Mouse (Mus musculus): ENCODE data around the gene Gm20388. TPM values are rescaled to one million over a fixed set of nuclear protein-coding genes. Genes with fewer than 3 reads are reported as not detected.

Gm20388 gene
- total RNA-seq, 1 experiment = 27.0 TPM

DNA sequence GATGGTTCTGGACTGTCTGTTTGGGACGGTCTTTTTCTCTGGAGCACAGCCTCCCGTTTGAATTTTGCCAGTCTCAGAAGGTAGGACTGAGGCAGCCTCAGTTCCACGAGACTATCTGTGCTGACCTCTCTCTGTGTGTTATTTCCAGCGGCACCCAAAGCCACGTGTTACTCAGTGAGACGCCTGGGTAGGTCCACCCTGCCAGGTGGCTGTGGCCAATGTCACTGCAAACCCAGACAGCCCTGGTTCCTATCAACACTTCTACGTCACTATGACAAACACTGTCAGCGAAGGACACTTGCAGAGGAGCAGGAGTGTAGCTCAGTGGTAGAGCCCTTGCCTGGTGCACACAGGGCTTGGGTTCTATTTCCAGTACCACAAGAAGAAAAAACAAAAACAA is 3381.1 kb downstream of the Gm20388 start:
- Histone ChIP-seq H3K4me1 (ENCODE audit: control insufficient read depth in 2 of 2, insufficient read depth in 2 of 2, low read length in 2 of 2, poor library complexity in 1 of 2) (no peaks in the 10 kb centered on the region), H3K4me3 (ENCODE audit: insufficient read depth in 1 of 2, low read depth in 1 of 2, low read length in 2 of 2, poor library complexity in 1 of 2, severe bottlenecking in 1 of 2) (no peak overlapping the region), H3K9ac (ENCODE audit: insufficient read depth, low read depth, low read length, poor library complexity, severe bottlenecking) (no peak overlapping the region), H3K36me3 (ENCODE audit: control insufficient read depth, insufficient read depth, low read length, poor library complexity, severe bottlenecking) (peaks cover 26% of the 10 kb centered on the region), H3K9me3 (ENCODE audit: control insufficient read depth, insufficient read depth, low read depth, low read length) (no peaks in the 10 kb centered on the region), H3K27ac (ENCODE audit: insufficient read depth, low read depth, low read length, poor library complexity, severe bottlenecking) (no peak overlapping the region)
- no peak for DNase-seq (ENCODE audit: low read depth, low spot score)
- in situ Hi-C loops (cut with MboI; ENCODE audit: low sequenced_read_pairs in 2 of 2, unreplicated experiment in 2 of 2) = no loop called here
- TF ChIP-seq ZNF384 (IDR thresholded peaks at IDR 0.05; ENCODE audit: low read depth, low read length) = no peak
- TF ChIP-seq CHD2 (IDR thresholded peaks at IDR 0.05; ENCODE audit: low read depth, low read length) = no peak
- no peak for TF ChIP-seq MAFK (IDR thresholded peaks at IDR 0.05; ENCODE audit: insufficient read depth, low read depth, low read length)
- no peak for TF ChIP-seq HCFC1 (IDR thresholded peaks at IDR 0.05; ENCODE audit: borderline replicate concordance, insufficient read depth, low read length)
- TF ChIP-seq ZC3H11A (IDR thresholded peaks at IDR 0.05; ENCODE audit: borderline replicate concordance, low read depth, low read length) = no peak

DNA sequence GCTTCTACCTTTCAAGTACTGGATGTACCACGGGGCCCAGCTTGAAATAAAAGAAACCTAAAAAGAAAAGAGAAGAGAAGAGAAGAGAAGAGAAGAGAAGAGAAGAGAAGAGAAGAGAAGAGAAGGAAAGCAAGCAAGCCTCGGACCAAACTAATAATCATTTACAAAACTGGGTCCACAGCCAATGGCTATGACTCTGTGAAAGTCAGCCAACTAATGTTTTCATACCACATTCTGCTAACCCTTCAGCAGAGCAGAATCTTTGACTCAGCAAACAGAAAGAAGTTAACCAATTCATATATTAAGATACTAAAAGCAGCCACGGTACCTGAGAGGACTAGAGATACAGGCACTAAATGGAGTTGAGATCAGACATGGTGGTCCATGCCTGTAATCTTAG is 3381.6 kb downstream of the Gm20388 start:
- in situ Hi-C loops (cut with MboI; ENCODE audit: low sequenced_read_pairs in 2 of 2, unreplicated experiment in 2 of 2) = no loop called here
- H3K9ac ChIP-seq (ENCODE audit: insufficient read depth, low read depth, low read length, poor library complexity, severe bottlenecking) = no peak overlapping the region
- H3K36me3 ChIP-seq (ENCODE audit: control insufficient read depth, insufficient read depth, low read length, poor library complexity, severe bottlenecking) = peaks cover 26% of the 10 kb centered on the region
- DNase-seq (ENCODE audit: low read depth, low spot score) = no peak
- no peak overlapping the region for H3K27ac ChIP-seq (ENCODE audit: insufficient read depth, low read depth, low read length, poor library complexity, severe bottlenecking)
- TF ChIP-seq ZNF384 (IDR thresholded peaks at IDR 0.05; ENCODE audit: low read depth, low read length) = no peak
- no peak for TF ChIP-seq CHD2 (IDR thresholded peaks at IDR 0.05; ENCODE audit: low read depth, low read length)
- no peak for TF ChIP-seq ZC3H11A (IDR thresholded peaks at IDR 0.05; ENCODE audit: borderline replicate concordance, low read depth, low read length)
- TF ChIP-seq MAFK (IDR thresholded peaks at IDR 0.05; ENCODE audit: insufficient read depth, low read depth, low read length) = no peak
- no peak for TF ChIP-seq HCFC1 (IDR thresholded peaks at IDR 0.05; ENCODE audit: borderline replicate concordance, insufficient read depth, low read length)
- no peaks in the 10 kb centered on the region for H3K9me3 ChIP-seq (ENCODE audit: control insufficient read depth, insufficient read depth, low read depth, low read length)
- no peak overlapping the region for H3K4me3 ChIP-seq (ENCODE audit: insufficient read depth in 1 of 2, low read depth in 1 of 2, low read length in 2 of 2, poor library complexity in 1 of 2, severe bottlenecking in 1 of 2)
- H3K4me1 ChIP-seq (ENCODE audit: control insufficient read depth in 2 of 2, insufficient read depth in 2 of 2, low read length in 2 of 2, poor library complexity in 1 of 2) = no peaks in the 10 kb centered on the region

DNA sequence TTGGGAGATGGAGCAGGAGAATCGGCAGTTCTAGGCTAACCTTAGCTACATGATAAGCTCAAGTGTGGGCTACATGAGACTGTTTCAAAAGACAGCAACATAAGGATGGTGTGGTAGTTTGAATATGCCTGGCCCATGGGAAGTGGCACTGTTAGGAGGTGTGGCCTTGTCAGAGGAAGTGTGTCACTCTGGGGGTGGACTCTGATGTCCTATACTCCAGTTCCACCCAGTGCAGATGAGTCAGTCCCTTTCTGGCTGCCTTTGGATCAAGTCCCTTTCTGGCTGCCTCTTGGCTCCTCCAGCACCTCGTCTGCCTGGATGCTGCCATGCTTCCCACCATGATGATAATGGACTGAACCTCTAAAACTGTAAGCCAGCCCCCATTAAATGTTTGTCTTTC is 3382.1 kb downstream of the Gm20388 start:
- H3K36me3 ChIP-seq (ENCODE audit: control insufficient read depth, insufficient read depth, low read length, poor library complexity, severe bottlenecking) = peaks cover 28% of the 10 kb centered on the region
- no peaks in the 10 kb centered on the region for H3K4me1 ChIP-seq (ENCODE audit: control insufficient read depth in 2 of 2, insufficient read depth in 2 of 2, low read length in 2 of 2, poor library complexity in 1 of 2)
- no peak for DNase-seq (ENCODE audit: low read depth, low spot score)
- H3K27ac ChIP-seq (ENCODE audit: insufficient read depth, low read depth, low read length, poor library complexity, severe bottlenecking) = no peak overlapping the region
- in situ Hi-C loops (cut with MboI; ENCODE audit: low sequenced_read_pairs in 2 of 2, unreplicated experiment in 2 of 2) = no loop called here
- H3K9me3 ChIP-seq (ENCODE audit: control insufficient read depth, insufficient read depth, low read depth, low read length) = no peaks in the 10 kb centered on the region
- no peak overlapping the region for H3K4me3 ChIP-seq (ENCODE audit: insufficient read depth in 1 of 2, low read depth in 1 of 2, low read length in 2 of 2, poor library complexity in 1 of 2, severe bottlenecking in 1 of 2)
- TF ChIP-seq MAFK (IDR thresholded peaks at IDR 0.05; ENCODE audit: insufficient read depth, low read depth, low read length) = no peak
- no peak for TF ChIP-seq HCFC1 (IDR thresholded peaks at IDR 0.05; ENCODE audit: borderline replicate concordance, insufficient read depth, low read length)
- no peak for TF ChIP-seq CHD2 (IDR thresholded peaks at IDR 0.05; ENCODE audit: low read depth, low read length)
- no peak for TF ChIP-seq ZNF384 (IDR thresholded peaks at IDR 0.05; ENCODE audit: low read depth, low read length)
- no peak for TF ChIP-seq ZC3H11A (IDR thresholded peaks at IDR 0.05; ENCODE audit: borderline replicate concordance, low read depth, low read length)
- no peak overlapping the region for H3K9ac ChIP-seq (ENCODE audit: insufficient read depth, low read depth, low read length, poor library complexity, severe bottlenecking)

DNA sequence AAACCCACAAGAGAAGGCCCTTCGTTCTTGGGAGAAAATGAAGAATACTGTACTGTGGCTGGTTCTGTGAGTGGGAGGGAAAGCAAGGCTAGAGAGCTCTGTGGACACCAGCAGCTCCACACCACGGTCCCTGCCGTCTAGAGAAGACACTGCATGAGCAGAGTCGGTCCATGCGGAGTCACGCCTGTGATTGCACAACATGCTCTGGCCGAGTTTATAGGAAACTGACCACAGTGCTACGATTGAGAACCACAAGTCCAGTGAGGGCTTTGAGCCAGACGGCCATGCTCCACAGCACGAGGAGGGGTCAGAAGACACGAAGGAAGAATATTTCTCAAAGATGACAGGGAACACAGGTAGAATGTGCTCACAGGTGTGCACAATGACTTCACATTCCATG is 3387.7 kb downstream of the Gm20388 start:
- no peak for DNase-seq (ENCODE audit: low read depth, low spot score)
- in situ Hi-C loops (cut with MboI; ENCODE audit: low sequenced_read_pairs in 2 of 2, unreplicated experiment in 2 of 2) = no loop called here
- peaks cover 22% of the 10 kb centered on the region; the same call in 1 of the 2 replicates for H3K36me3 ChIP-seq (ENCODE audit: control insufficient read depth, insufficient read depth, low read length, poor library complexity, severe bottlenecking)

DNA sequence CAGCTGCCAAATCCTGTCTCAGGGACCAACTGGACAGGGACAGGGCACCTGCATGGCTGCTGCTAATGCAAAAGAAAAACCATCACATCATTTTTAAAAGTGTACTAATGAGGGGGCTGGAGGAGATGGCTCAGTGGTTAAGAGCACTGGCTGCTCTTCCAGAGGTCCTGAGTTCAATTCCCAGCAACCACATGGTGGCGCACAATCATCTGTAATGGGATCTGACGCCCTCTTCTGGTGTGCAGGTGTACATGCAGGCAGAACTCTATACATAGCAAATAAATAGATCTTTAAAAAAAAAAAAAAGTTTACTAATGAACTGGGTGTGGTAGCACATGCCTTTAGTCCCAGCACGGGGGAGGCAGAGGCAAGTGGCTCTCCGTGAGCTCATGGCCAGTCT is 3398.1 kb downstream of the Gm20388 start:
- H3K9ac ChIP-seq (ENCODE audit: insufficient read depth, low read depth, low read length, poor library complexity, severe bottlenecking) = no peak overlapping the region
- in situ Hi-C loops (cut with MboI; ENCODE audit: low sequenced_read_pairs in 2 of 2, unreplicated experiment in 2 of 2) = no loop called here
- no peak overlapping the region for H3K27ac ChIP-seq (ENCODE audit: insufficient read depth, low read depth, low read length, poor library complexity, severe bottlenecking)
- H3K4me1 ChIP-seq (ENCODE audit: control insufficient read depth in 2 of 2, insufficient read depth in 2 of 2, low read length in 2 of 2, poor library complexity in 1 of 2) = no peaks in the 10 kb centered on the region
- H3K9me3 ChIP-seq (ENCODE audit: control insufficient read depth, insufficient read depth, low read depth, low read length) = no peaks in the 10 kb centered on the region
- DNase-seq (ENCODE audit: low read depth, low spot score) = no peak
- H3K4me3 ChIP-seq (ENCODE audit: insufficient read depth in 1 of 2, low read depth in 1 of 2, low read length in 2 of 2, poor library complexity in 1 of 2, severe bottlenecking in 1 of 2) = no peak overlapping the region
- TF ChIP-seq MAFK (IDR thresholded peaks at IDR 0.05; ENCODE audit: insufficient read depth, low read depth, low read length) = no peak
- TF ChIP-seq CHD2 (IDR thresholded peaks at IDR 0.05; ENCODE audit: low read depth, low read length) = no peak
- no peak for TF ChIP-seq HCFC1 (IDR thresholded peaks at IDR 0.05; ENCODE audit: borderline replicate concordance, insufficient read depth, low read length)
- TF ChIP-seq ZNF384 (IDR thresholded peaks at IDR 0.05; ENCODE audit: low read depth, low read length) = no peak
- no peak for TF ChIP-seq ZC3H11A (IDR thresholded peaks at IDR 0.05; ENCODE audit: borderline replicate concordance, low read depth, low read length)
- peaks cover 22% of the 10 kb centered on the region for H3K36me3 ChIP-seq (ENCODE audit: control insufficient read depth, insufficient read depth, low read length, poor library complexity, severe bottlenecking)

More for the DNA sequence above, 3387.7 kb downstream of the Gm20388 start:
- no peak for TF ChIP-seq ZNF384 (IDR thresholded peaks at IDR 0.05; ENCODE audit: low read depth, low read length)
- TF ChIP-seq MAFK (IDR thresholded peaks at IDR 0.05; ENCODE audit: insufficient read depth, low read depth, low read length) = no peak
- TF ChIP-seq HCFC1 (IDR thresholded peaks at IDR 0.05; ENCODE audit: borderline replicate concordance, insufficient read depth, low read length) = no peak
- no peak for TF ChIP-seq CHD2 (IDR thresholded peaks at IDR 0.05; ENCODE audit: low read depth, low read length)
- no peak for TF ChIP-seq ZC3H11A (IDR thresholded peaks at IDR 0.05; ENCODE audit: borderline replicate concordance, low read depth, low read length)
- no peaks in the 10 kb centered on the region for H3K4me1 ChIP-seq (ENCODE audit: control insufficient read depth in 2 of 2, insufficient read depth in 2 of 2, low read length in 2 of 2, poor library complexity in 1 of 2)
- H3K9ac ChIP-seq (ENCODE audit: insufficient read depth, low read depth, low read length, poor library complexity, severe bottlenecking) = no peak overlapping the region
- H3K9me3 ChIP-seq (ENCODE audit: control insufficient read depth, insufficient read depth, low read depth, low read length) = no peaks in the 10 kb centered on the region
- H3K4me3 ChIP-seq (ENCODE audit: insufficient read depth in 1 of 2, low read depth in 1 of 2, low read length in 2 of 2, poor library complexity in 1 of 2, severe bottlenecking in 1 of 2) = no peak overlapping the region
- H3K27ac ChIP-seq (ENCODE audit: insufficient read depth, low read depth, low read length, poor library complexity, severe bottlenecking) = no peak overlapping the region
